7 mouse cellular contexts compared by ENCODE assay signal in genomic region chr11:87689402-87689808, GRCm38 (mm10). TPM values are rescaled to one million over a fixed set of nuclear protein-coding genes. Genes with fewer than 3 reads are reported as not detected.
A peak's percentile ranks its signal among the peaks of the same experiment; 100 is the strongest.
DNase-seq lines count a peak whose midpoint lies in the region; ATAC-seq and TF ChIP-seq lines count a peak whose summit lies in the region.

No protein-coding gene starts in this region.

- H3K27ac ChIP-seq in neural tube, embryonic 15.5 days (replicated peaks) = peak overlapping the region; percentile 28; the same call in 1 of the 2 replicates
- peak overlapping the region; percentile 49 for H3K27ac ChIP-seq in embryonic facial prominence, embryonic 10.5 days (replicated peaks)
- peak overlapping the region; percentile 86 for H3K27ac ChIP-seq in intestine, embryonic 15.5 days
- H3K27ac ChIP-seq in liver, embryonic 14.5 days = no peak overlapping the region
- H3K27ac ChIP-seq in stomach, embryonic 15.5 days = peak overlapping the region; percentile 86

- no peak for ATAC-seq in neural tube, embryonic 15.5 days (ENCODE audit: low FRiP score)
- ATAC-seq in intestine, embryonic 15.5 days = peak; percentile 92
- ATAC-seq in liver, embryonic 14.5 days (ENCODE audit: insufficient read depth) = peak; percentile 34
- ATAC-seq in stomach, embryonic 15.5 days (ENCODE audit: insufficient read depth, low FRiP score, low read depth) = peak; percentile 89

- 7% methylated on average over 7 of the region's 7 CpGs for WGBS in neural tube, embryonic 15.5 days
- WGBS in embryonic facial prominence, embryonic 10.5 days = 41% methylated on average over 7 of the region's 7 CpGs
- WGBS in intestine, embryonic 15.5 days = 6% methylated on average over 7 of the region's 7 CpGs
- WGBS in liver, embryonic 14.5 days (ENCODE audit: insufficient replicate concordance) = 42% methylated on average over 7 of the region's 7 CpGs
- 5% methylated on average over 7 of the region's 7 CpGs for WGBS in stomach, embryonic 15.5 days

- H3K27me3 ChIP-seq in neural tube, embryonic 15.5 days (replicated peaks) = no peaks in the 10 kb centered on the region
- no peaks in the 10 kb centered on the region for H3K27me3 ChIP-seq in embryonic facial prominence, embryonic 10.5 days (replicated peaks; ENCODE audit: low read depth, poor library complexity, severe bottlenecking)
- H3K27me3 ChIP-seq in intestine, embryonic 15.5 days (replicated peaks) = no peaks in the 10 kb centered on the region
- no peaks in the 10 kb centered on the region for H3K27me3 ChIP-seq in liver, embryonic 14.5 days (ENCODE audit: control insufficient read depth, insufficient read depth, low read length)
- H3K27me3 ChIP-seq in stomach, embryonic 15.5 days (replicated peaks) = no peaks in the 10 kb centered on the region

- H3K4me3 ChIP-seq in neural tube, embryonic 15.5 days (replicated peaks) = no peak overlapping the region
- peak overlapping the region; percentile 21; the same call in 1 of the 2 replicates for H3K4me3 ChIP-seq in embryonic facial prominence, embryonic 10.5 days
- 0 out of 2 replicates have a peak overlapping the region, but pooled peaks have one; percentile 2 for H3K4me3 ChIP-seq in intestine, embryonic 15.5 days (replicated peaks)
- no peak overlapping the region for H3K4me3 ChIP-seq in liver, embryonic 14.5 days (ENCODE audit: insufficient read depth in 1 of 2, low read depth in 2 of 2, low read length in 2 of 2)
- H3K4me3 ChIP-seq in stomach, embryonic 15.5 days (replicated peaks) = no peak overlapping the region

- no peak for TF ChIP-seq CTCF in liver, embryonic 14.5 days (IDR thresholded peaks at IDR 0.05; ENCODE audit: low read depth)

- TF ChIP-seq EP300 in liver, embryonic 14.5 days (IDR thresholded peaks at IDR 0.05; ENCODE audit: low read depth) = no peak

- no peak for DNase-seq in neural tube, embryonic 10.5 days (ENCODE audit: extremely low spot score, low spot score)
- no peak for DNase-seq in embryonic facial prominence, embryonic 10.5 days (ENCODE audit: low spot score)
- DNase-seq in liver, embryonic 14.5 days (ENCODE audit: low read depth in 3 of 3, low spot score in 3 of 3) = no peak
- no peak for DNase-seq in cerebellum, adult 11-12 months

- H3K9ac ChIP-seq in neural tube, embryonic 15.5 days (replicated peaks) = no peak overlapping the region
- no peak overlapping the region for H3K9ac ChIP-seq in intestine, embryonic 15.5 days
- no peak overlapping the region for H3K9ac ChIP-seq in liver, embryonic 14.5 days (replicated peaks)
- H3K9ac ChIP-seq in stomach, embryonic 15.5 days = no peak overlapping the region

- no peaks in the 10 kb centered on the region for H3K36me3 ChIP-seq in neural tube, embryonic 15.5 days
- H3K36me3 ChIP-seq in embryonic facial prominence, embryonic 10.5 days (replicated peaks) = no peaks in the 10 kb centered on the region
- no peaks in the 10 kb centered on the region for H3K36me3 ChIP-seq in intestine, embryonic 15.5 days
- no peaks in the 10 kb centered on the region for H3K36me3 ChIP-seq in liver, embryonic 14.5 days (replicated peaks; ENCODE audit: control insufficient read depth, insufficient read depth, low read depth)
- no peaks in the 10 kb centered on the region for H3K36me3 ChIP-seq in stomach, embryonic 15.5 days

- H3K9me3 ChIP-seq in neural tube, embryonic 15.5 days (replicated peaks) = no peaks in the 10 kb centered on the region
- no peaks in the 10 kb centered on the region for H3K9me3 ChIP-seq in embryonic facial prominence, embryonic 10.5 days
- no peaks in the 10 kb centered on the region for H3K9me3 ChIP-seq in intestine, embryonic 15.5 days
- no peaks in the 10 kb centered on the region for H3K9me3 ChIP-seq in liver, embryonic 14.5 days (ENCODE audit: control insufficient read depth, low read length)
- H3K9me3 ChIP-seq in stomach, embryonic 15.5 days = no peaks in the 10 kb centered on the region

- H3K4me1 ChIP-seq in neural tube, embryonic 15.5 days = peaks cover 11% of the 10 kb centered on the region; the same call in 1 of the 2 replicates
- H3K4me1 ChIP-seq in embryonic facial prominence, embryonic 10.5 days = peaks cover 32% of the 10 kb centered on the region
- peaks cover 22% of the 10 kb centered on the region for H3K4me1 ChIP-seq in intestine, embryonic 15.5 days (replicated peaks)
- peaks cover 25 to 35% of the 10 kb centered on the region in 2 experiments for H3K4me1 ChIP-seq in liver, embryonic 14.5 days (replicated peaks; ENCODE audit: control insufficient read depth in 2 of 2, insufficient read depth in 2 of 2, low read length in 1 of 2)
- peaks cover 16% of the 10 kb centered on the region for H3K4me1 ChIP-seq in stomach, embryonic 15.5 days

- H3K4me2 ChIP-seq in neural tube, embryonic 15.5 days = no peak overlapping the region
- H3K4me2 ChIP-seq in intestine, embryonic 15.5 days (replicated peaks) = peak overlapping the region; percentile 51
- H3K4me2 ChIP-seq in liver, embryonic 14.5 days (ENCODE audit: low read depth) = peak overlapping the region; percentile 67
- H3K4me2 ChIP-seq in stomach, embryonic 15.5 days = peak overlapping the region; percentile 33

RNA-seq across cellular contexts. Expression of gene Rnf43, which starts 26.9 kb away (rescaled TPM):
- 0.54 and 2.6 TPM in 2 replicates for polyA plus RNA-seq in neural tube, embryonic 15.5 days (2015; fragmentation: Nextera tagmentation; extraction: Ambion mirVana)
- 3.2 and 3.3 TPM in 2 replicates for polyA plus RNA-seq in embryonic facial prominence, embryonic 10.5 days (2016; fragmentation: Nextera tagmentation; extraction: Ambion mirVana)
- 14.1 and 14.7 TPM in 2 replicates for polyA plus RNA-seq in intestine, embryonic 15.5 days (2015; fragmentation: Nextera tagmentation; extraction: Ambion mirVana)
- 3.5 and 4.2 TPM in 2 replicates for polyA plus RNA-seq in liver, embryonic 14.5 days (2012; rRNA removed)
- 4.5 and 5.0 TPM in 2 replicates for polyA plus RNA-seq in liver, embryonic 14.5 days (2014; fragmentation: Nextera tagmentation; extraction: Ambion mirVana)
- polyA plus RNA-seq in stomach, embryonic 15.5 days (2015; fragmentation: Nextera tagmentation; extraction: Ambion mirVana) = 14.0 and 14.5 TPM in 2 replicates

RNA-seq across cellular contexts. Expression of gene Supt4a, which starts 47.9 kb away (rescaled TPM):
- 129 and 144 TPM in 2 replicates for polyA plus RNA-seq in neural tube, embryonic 15.5 days (2015; fragmentation: Nextera tagmentation; extraction: Ambion mirVana)
- 184 and 185 TPM in 2 replicates for polyA plus RNA-seq in embryonic facial prominence, embryonic 10.5 days (2016; fragmentation: Nextera tagmentation; extraction: Ambion mirVana)
- 117 and 121 TPM in 2 replicates for polyA plus RNA-seq in intestine, embryonic 15.5 days (2015; fragmentation: Nextera tagmentation; extraction: Ambion mirVana)
- polyA plus RNA-seq in liver, embryonic 14.5 days (2012; rRNA removed) = 111 TPM in 2 replicates
- polyA plus RNA-seq in liver, embryonic 14.5 days (2014; fragmentation: Nextera tagmentation; extraction: Ambion mirVana) = 211 and 214 TPM in 2 replicates
- polyA plus RNA-seq in stomach, embryonic 15.5 days (2015; fragmentation: Nextera tagmentation; extraction: Ambion mirVana) = 118 and 127 TPM in 2 replicates

Comparison
In these comparisons a context has a peak if more than half of its experiments do, and no peak if none do; other contexts are left out.
1. H3K4me3 ChIP-seq: peak in embryonic facial prominence, embryonic 10.5 days (single experiment) and intestine, embryonic 15.5 days (single experiment); none in neural tube, embryonic 15.5 days (single experiment), liver, embryonic 14.5 days (0 of 2) and stomach, embryonic 15.5 days (single experiment).